Mouse (Mus musculus) gastrocnemius, postnatal 14 days (tissue): Measurements from ENCODE around the gene Vmn1r90. TPM values are rescaled to one million over a fixed set of nuclear protein-coding genes. Genes with fewer than 3 reads are reported as not detected.
"Not testable (repeated sequence)": the region's sequence is repeated elsewhere in the genome, so short reads cannot be mapped to it uniquely, and the experiment has no call there.

Source experiments
- DNase-seq: peaks from one replicate; pipeline ENCODE4 v3.0.0; 2021; ENCODE audit warnings: mixed read lengths
- intact Hi-C: fragments of 180-260 bp; cut with DNase I; formaldehyde crosslinking; loops from one replicate; pipeline ENCODE4 v1.15.1; 2025; ENCODE audit warnings: low total_unique reads
- long read RNA-seq, 2 experiments: library from polyadenylated mRNA; stranded (forward); transcript quantifications; one replicate each; pipeline ENCODE4 v2.0.0; 2021
- total RNA-seq, 2 experiments: library from RNA; stranded (reverse); gene quantifications; 2 replicates each; pipeline ENCODE4 v1.2.3; 2021

Gene Vmn1r90
- total RNA-seq = under 1 TPM in 1 of 2 experiments, not detected in 1; 0.04 TPM
- long read RNA-seq, experiment 1 = 0 reads
- long read RNA-seq, experiment 2 = 0 reads

DNA sequence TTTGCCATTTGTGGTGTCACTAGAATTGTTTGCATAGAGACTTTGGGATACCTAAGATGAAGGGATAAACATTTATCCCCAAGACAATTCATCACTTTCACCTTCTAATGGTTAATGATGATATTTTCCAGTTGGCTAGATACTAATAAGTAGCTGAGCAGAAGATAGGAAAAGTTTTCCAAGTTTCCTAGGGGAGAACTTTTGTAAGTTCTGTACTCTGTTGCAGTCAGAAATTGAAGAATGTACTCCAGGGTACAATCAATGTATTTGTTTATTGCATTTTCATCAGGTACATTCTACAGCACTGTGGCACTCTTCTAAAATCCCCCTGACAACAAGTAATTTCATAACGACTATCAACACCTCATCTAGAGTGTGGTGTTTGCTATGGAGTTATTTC lies at the start of gene Vmn1r90:
Vmn1r90 (minus strand) TSS at position 101 of the 400 bp plus-strand sequence.
- intact Hi-C loops = no loop called here
- no peak for DNase-seq

GRCm38 (mm10) chr7:14593009-14593408 lies 29.7 kb upstream of the Vmn1r90 start:
- intact Hi-C loops, DNase-seq: not testable (repeated sequence)

- intact Hi-C loops = no loop called here
- no peak for DNase-seq
Observed at GRCm38 (mm10) chr7:14552284-14552683, 11.0 kb downstream of the Vmn1r90 start.

DNA sequence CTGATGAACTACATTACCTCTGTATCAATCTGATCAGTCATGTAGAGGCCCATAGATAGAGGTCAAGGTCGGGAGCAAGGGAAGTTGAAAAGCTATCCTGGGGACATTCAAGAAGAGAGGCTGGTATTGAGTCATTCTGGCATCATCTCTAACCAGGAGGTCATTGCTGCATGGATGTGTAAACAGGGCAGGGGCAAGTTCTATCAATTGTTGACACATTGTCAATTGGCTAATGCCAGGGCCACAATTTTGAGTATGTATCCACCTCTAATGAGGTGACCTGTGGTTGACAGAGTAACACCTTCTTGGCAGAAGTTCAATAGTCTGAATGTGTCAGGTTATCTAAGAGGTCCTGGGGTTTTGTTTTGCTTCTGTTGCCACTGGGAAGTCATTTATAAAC lies 38.0 kb downstream of the Vmn1r90 start:
- DNase-seq = no peak
- intact Hi-C loops = no loop called here

DNA sequence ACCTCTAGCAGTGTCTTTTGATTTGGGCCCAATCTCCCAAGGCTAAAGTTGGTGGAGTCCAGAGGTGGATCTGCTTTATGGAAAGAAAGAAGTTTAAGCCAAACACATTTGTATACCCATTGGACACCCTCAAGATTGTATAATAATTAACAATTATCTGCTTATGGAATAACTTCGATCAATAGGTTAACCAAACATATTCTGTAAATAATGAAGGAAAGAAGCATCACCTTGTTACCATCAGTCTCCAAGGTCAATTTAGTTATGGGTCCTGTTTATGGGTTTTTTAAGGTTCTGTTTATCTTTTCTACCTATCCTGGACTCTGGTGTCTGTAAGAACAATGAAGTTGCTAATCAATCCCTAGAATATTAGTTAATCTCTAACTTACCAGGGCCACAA lies 40.7 kb downstream of the Vmn1r90 start:
- intact Hi-C loops = no loop called here

GRCm38 (mm10) chr7:14518301-14518700 lies 45.0 kb downstream of the Vmn1r90 start:
- no peak for DNase-seq
- intact Hi-C loops = no loop called here

More for the DNA sequence above, 40.7 kb downstream of the Vmn1r90 start:
- DNase-seq = no peak

Other genes with a start within 250 kb of the Vmn1r90 start
- not detected for gene Obox8, start 229.9 kb downstream of the Vmn1r90 start, total RNA-seq
- not detected for gene Sult2a8, start 116.7 kb downstream of the Vmn1r90 start, total RNA-seq
- gene Sult2a7, start 69.3 kb downstream of the Vmn1r90 start, total RNA-seq = not detected
- gene Obox7, start 96.0 kb upstream of the Vmn1r90 start, total RNA-seq = not detected